Mouse (Mus musculus) forebrain, embryonic 11.5 days (tissue): ENCODE results near the gene Serping1. TPM values are rescaled to one million over a fixed set of nuclear protein-coding genes. Genes with fewer than 3 reads are reported as not detected.
A peak's percentile ranks its signal among the peaks of the same experiment; 100 is the strongest.

Source experiments
- ATAC-seq: fragments of 200-750 bp; cut with Nextera tagmentation; replicated peaks from 2 replicates; pipeline ENCODE4 v1.8.0; 2017; ENCODE audit warnings: moderate TSS enrichment; ENCODE audit not compliant: low FRiP score
- DNase-seq: peaks from one replicate; pipeline ENCODE4 v3.0.0-alpha.2; 2017; ENCODE audit warnings: low spot score
- H3K27ac ChIP-seq: fragments of 300-500 bp; sonication (generic); 2 replicates; pipeline ENCODE4 v1.5.1; 2014; ENCODE audit warnings: low read depth, low read length
- H3K27me3 ChIP-seq: fragments of 300-500 bp; sonication (generic); 2 replicates; pipeline ENCODE4 v1.6.1; 2014; ENCODE audit warnings: mild to moderate bottlenecking, low read length, mixed read lengths; ENCODE audit not compliant: control insufficient read depth, insufficient read depth
- H3K36me3 ChIP-seq: fragments of 300-500 bp; sonication (generic); 2 replicates; pipeline ENCODE4 v1.6.1; 2014; ENCODE audit warnings: mild to moderate bottlenecking, low read length, moderate library complexity, mixed read lengths; ENCODE audit not compliant: control insufficient read depth, insufficient read depth
- H3K4me1 ChIP-seq: fragments of 300-500 bp; sonication (generic); replicated peaks from 2 replicates; pipeline ENCODE4 v1.6.1; 2014; ENCODE audit warnings: low read length, mixed read lengths; ENCODE audit not compliant: control insufficient read depth, insufficient read depth
- H3K4me2 ChIP-seq: fragments of 300-500 bp; sonication (generic); 2 replicates; pipeline ENCODE4 v1.6.1; 2014; ENCODE audit warnings: low read depth, mild to moderate bottlenecking, low read length, moderate library complexity, mixed read lengths; ENCODE audit not compliant: severe bottlenecking
- H3K4me3 ChIP-seq: fragments of 300-500 bp; sonication (generic); 2 replicates; pipeline ENCODE4 v1.5.1; 2014; ENCODE audit warnings: low read depth, low read length
- H3K9ac ChIP-seq: fragments of 300-500 bp; sonication (generic); 2 replicates; pipeline ENCODE4 v1.6.1; 2014; ENCODE audit warnings: low read length
- H3K9me3 ChIP-seq: fragments of 300-500 bp; sonication (generic); 2 replicates; pipeline ENCODE4 v1.6.1; 2016; ENCODE audit warnings: low read length, mixed read lengths; ENCODE audit not compliant: control insufficient read depth
- WGBS: fragments of 180-500 bp; shearing (Covaris S2); extraction: QIAGEN DNeasy Blood & Tissue Kit; methylation state at CpG from one replicate; pipeline ENCODE4 v1.1.7; 2014; 5-methylcytosine and 5-hydroxymethylcytosine counted together
- polyA plus RNA-seq: library from polyadenylated mRNA; unstranded; fragments of >200 nt; fragmentation: Nextera tagmentation; extraction: Ambion mirVana; gene quantifications from 2 replicates; pipeline ENCODE4 v1.2.1, GENCODE M21; 2014

Serping1 gene
- polyA plus RNA-seq, 1 experiment from 2014 or later: 30.4 TPM

GRCm38 (mm10) chr2:84773195-84773594 lies 2.0 kb downstream of the Serping1 start:
- 82% methylated on average over 5 of the region's 5 CpGs for WGBS
- Histone ChIP-seq H3K9me3 (no peaks in the 10 kb centered on the region), H3K4me2 (no peak overlapping the region), H3K27ac (no peak overlapping the region), H3K4me1 (peaks cover 9% of the 10 kb centered on the region), H3K36me3 (no peaks in the 10 kb centered on the region), H3K27me3 (no peaks in the 10 kb centered on the region), H3K4me3 (no peak overlapping the region), H3K9ac (no peak overlapping the region)
- DNase-seq (no peak), ATAC-seq (no peak)

- Histone ChIP-seq H3K4me3 (no peak overlapping the region), H3K27ac (no peak overlapping the region), H3K4me1 (peaks cover 9% of the 10 kb centered on the region), H3K4me2 (no peak overlapping the region), H3K9ac (no peak overlapping the region), H3K36me3 (no peaks in the 10 kb centered on the region), H3K27me3 (no peaks in the 10 kb centered on the region), H3K9me3 (no peaks in the 10 kb centered on the region)
- DNase-seq: no peak
- no peak for ATAC-seq
- WGBS: 85% methylated on average over 4 of the region's 4 CpGs
These were observed 2.8 kb downstream of the Serping1 start for GRCm38 (mm10) chr2:84772454-84772853.

- no peak for ATAC-seq
- Histone ChIP-seq H3K4me2 (no peak overlapping the region), H3K4me1 (peaks cover 9% of the 10 kb centered on the region), H3K4me3 (no peak overlapping the region), H3K27me3 (no peaks in the 10 kb centered on the region), H3K9me3 (no peaks in the 10 kb centered on the region), H3K27ac (no peak overlapping the region), H3K9ac (no peak overlapping the region), H3K36me3 (no peaks in the 10 kb centered on the region)
- WGBS: 79% methylated on average over 6 of the region's 6 CpGs
- DNase-seq: no peak
These were observed 4.7 kb downstream of the Serping1 start for GRCm38 (mm10) chr2:84770501-84770900.

DNA sequence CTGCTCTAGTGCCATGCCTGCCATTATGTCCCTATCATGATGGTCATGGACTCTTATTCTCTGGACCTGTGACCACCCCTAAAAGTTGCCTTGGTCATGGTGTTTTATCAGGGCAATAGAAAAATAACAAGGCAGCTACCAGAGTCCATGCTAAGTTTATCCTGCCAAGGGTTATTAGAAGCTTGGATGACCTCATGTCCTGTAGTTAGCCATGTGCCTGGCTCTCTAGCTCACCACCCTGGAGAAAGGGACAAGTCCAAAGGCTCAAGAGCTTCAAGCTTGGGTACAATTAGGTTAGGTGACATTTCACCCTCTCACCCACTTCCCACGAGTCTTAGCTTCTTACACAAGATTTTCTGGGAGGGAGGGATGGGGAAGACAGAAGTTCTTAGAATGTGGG lies 12.4 kb downstream of the Serping1 start:
- no peaks in the 10 kb centered on the region for H3K9me3 ChIP-seq
- DNase-seq (no peak), ATAC-seq (no peak)
- H3K36me3 ChIP-seq: no peaks in the 10 kb centered on the region
- H3K4me3 ChIP-seq: no peak overlapping the region
- H3K27me3 ChIP-seq: no peaks in the 10 kb centered on the region
- H3K27ac ChIP-seq: no peak overlapping the region
- no peak overlapping the region for H3K9ac ChIP-seq
- no peaks in the 10 kb centered on the region for H3K4me1 ChIP-seq
- 62% methylated on average over 1 of the region's 1 CpGs for WGBS
- H3K4me2 ChIP-seq: no peak overlapping the region

DNA sequence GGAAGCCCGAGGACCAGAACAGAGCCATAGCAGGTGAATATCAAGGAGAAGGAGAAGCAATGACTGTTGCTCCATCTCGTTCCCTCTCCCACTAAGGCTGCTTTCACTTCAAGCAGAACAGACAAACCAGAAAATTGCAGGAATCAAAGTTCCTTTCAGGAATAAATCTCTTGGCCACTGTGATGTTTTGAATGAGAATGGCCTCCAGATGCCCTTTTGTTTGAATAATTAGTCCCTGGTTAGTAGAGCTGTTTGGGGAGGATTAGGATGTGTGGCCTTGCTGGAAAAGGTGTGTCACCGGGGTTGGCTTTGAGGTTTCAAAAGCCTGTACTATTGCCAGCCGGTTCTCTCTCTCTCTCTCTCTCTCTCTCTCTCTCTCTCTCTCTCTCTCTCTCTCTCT lies 12.9 kb downstream of the Serping1 start:
- DNase-seq: no peak
- no peaks in the 10 kb centered on the region for H3K9me3 ChIP-seq
- ATAC-seq: no peak

DNA sequence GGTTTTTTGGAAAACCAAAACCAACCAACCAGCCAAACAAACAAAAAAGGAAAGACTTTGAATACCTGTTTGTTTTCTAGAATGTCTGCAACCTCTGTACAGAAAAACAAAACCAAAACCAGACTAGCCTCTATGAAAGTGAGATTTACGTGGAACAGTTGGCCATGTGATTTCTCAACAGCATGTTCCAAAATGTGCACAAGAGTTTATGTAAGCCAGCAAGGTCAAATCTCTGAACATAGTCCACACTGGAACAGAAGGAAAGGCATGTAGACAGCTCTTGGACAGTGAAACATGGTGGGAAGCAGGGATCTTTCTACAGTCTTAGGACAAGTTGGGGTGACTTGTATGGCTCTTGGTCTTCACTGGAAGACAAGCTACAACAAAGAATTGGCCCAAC lies 13.4 kb downstream of the Serping1 start:
- Histone ChIP-seq H3K4me1 (no peaks in the 10 kb centered on the region), H3K4me3 (no peak overlapping the region), H3K36me3 (no peaks in the 10 kb centered on the region), H3K9ac (no peak overlapping the region), H3K27me3 (no peaks in the 10 kb centered on the region), H3K27ac (no peak overlapping the region), H3K4me2 (no peak overlapping the region), H3K9me3 (no peaks in the 10 kb centered on the region)
- ATAC-seq (no peak), DNase-seq (no peak)
- 93% methylated on average over 1 of the region's 1 CpGs for WGBS

More for the DNA sequence above, 12.9 kb downstream of the Serping1 start:
- Histone ChIP-seq H3K4me1 (no peaks in the 10 kb centered on the region), H3K4me2 (no peak overlapping the region), H3K27ac (no peak overlapping the region), H3K36me3 (no peaks in the 10 kb centered on the region), H3K27me3 (no peaks in the 10 kb centered on the region), H3K9ac (no peak overlapping the region), H3K4me3 (no peak overlapping the region)
- WGBS: 21% methylated on average over 4 of the region's 4 CpGs

GRCm38 (mm10) chr2:84761309-84761708 lies 13.9 kb downstream of the Serping1 start:
- Histone ChIP-seq H3K4me2 (no peak overlapping the region), H3K36me3 (no peaks in the 10 kb centered on the region), H3K9ac (no peak overlapping the region), H3K4me1 (no peaks in the 10 kb centered on the region), H3K4me3 (no peak overlapping the region), H3K27ac (no peak overlapping the region), H3K9me3 (no peaks in the 10 kb centered on the region), H3K27me3 (no peaks in the 10 kb centered on the region)
- DNase-seq (no peak), ATAC-seq (no peak)
- WGBS: 91% methylated on average over 3 of the region's 3 CpGs

DNA sequence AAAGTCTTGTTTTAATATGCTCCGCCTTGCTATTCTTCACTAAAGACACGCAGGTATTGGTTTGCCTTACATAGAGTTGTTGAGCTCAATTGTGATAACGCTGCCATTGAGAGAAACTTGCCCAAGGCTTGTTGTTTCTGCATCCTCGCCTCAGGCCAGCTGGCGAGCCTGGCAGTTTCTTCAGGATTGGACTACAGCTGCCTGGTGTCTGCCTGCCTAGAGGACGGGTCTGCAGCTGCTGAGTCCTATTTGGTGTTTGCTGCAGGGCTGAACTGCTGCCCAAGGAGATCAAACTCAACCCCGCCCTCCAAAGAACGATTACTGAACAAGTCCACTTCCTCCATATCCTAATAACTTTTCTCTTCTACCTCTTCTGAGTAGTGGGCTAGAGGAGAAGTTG lies 14.5 kb downstream of the Serping1 start:
- Histone ChIP-seq H3K9me3 (no peaks in the 10 kb centered on the region), H3K27me3 (no peaks in the 10 kb centered on the region), H3K36me3 (no peaks in the 10 kb centered on the region), H3K9ac (no peak overlapping the region), H3K4me3 (no peak overlapping the region), H3K27ac (no peak overlapping the region), H3K4me2 (no peak overlapping the region), H3K4me1 (no peaks in the 10 kb centered on the region)
- WGBS: 79% methylated on average over 8 of the region's 8 CpGs
- ATAC-seq: no peak
- no peak for DNase-seq

- Histone ChIP-seq H3K9ac (no peak overlapping the region), H3K4me2 (no peak overlapping the region), H3K36me3 (no peaks in the 10 kb centered on the region), H3K27ac (no peak overlapping the region), H3K9me3 (no peaks in the 10 kb centered on the region), H3K27me3 (no peaks in the 10 kb centered on the region), H3K4me3 (no peak overlapping the region), H3K4me1 (no peaks in the 10 kb centered on the region)
- DNase-seq (no peak), ATAC-seq (peak; percentile 83)
- WGBS: 3% methylated on average over 2 of the region's 2 CpGs
These were observed 16.6 kb downstream of the Serping1 start for GRCm38 (mm10) chr2:84758542-84759127.
